Mouse (Mus musculus) lung, postnatal 36 days (tissue): Measurements from ENCODE around the gene B9d2.
"Not testable (repeated sequence)": the region's sequence is repeated elsewhere in the genome, so short reads cannot be mapped to it uniquely, and the experiment has no call there.

ENCODE experiments used
- DNase-seq: peaks from one replicate; pipeline ENCODE4 v3.0.0; 2022; ENCODE audit warnings: mixed read lengths

The B9d2 gene

DNA sequence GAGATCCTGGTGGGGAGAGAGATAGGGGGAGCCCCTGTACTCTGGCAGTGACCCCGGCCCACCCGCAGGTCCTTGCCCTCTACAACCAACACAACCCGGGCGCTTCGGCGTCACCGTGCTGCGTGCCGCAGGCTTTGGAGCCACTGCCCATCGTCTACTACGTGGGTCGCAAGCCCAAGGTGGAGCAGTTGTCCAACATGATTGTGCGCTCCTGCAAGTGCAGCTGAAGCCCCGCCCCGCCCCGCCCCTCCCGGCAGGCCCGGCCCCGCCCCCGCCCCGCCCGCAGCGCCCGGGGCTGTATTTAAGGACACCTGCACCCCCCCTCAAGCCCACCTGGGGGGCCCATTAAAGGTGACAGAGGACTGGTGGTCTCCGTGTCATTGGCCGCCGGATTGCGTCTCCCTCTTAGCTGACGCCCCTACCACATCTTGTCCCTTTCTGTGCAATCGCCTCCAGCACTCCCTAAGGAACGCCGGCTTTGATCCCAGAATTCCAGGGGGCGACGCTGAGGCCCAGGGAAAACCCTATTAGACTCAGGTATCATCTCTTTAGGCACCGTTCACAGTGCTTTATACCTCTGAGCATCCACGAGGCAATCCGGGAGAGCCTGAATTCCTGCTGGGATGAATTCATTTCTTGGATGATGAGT lies 24.3 kb downstream of the B9d2 start:
- DNase-seq, result no peak

DNA sequence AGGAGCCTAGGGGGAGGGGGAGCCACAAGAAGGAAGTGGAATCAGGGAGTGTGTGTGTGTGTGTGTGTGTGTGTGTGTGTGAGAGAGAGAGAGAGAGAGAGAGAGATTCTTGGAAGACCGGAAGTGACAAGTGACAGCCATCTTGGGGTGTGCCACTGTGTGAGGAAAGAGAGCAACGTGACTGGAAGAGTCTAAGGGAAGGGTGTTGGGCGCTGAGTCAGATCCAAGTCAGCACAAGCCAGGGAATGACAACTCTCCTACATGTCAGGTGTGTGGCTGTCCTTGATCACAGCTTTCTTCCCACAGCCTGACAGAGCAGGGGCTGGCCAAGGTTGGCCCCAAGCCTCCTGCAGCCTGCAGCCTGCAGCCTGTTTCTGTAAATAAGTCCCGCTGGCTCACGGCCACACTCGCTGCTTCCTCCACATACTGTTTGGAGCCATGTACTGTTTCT lies 25.2 kb downstream of the B9d2 start:
- peak; percentile 81 for DNase-seq

DNA sequence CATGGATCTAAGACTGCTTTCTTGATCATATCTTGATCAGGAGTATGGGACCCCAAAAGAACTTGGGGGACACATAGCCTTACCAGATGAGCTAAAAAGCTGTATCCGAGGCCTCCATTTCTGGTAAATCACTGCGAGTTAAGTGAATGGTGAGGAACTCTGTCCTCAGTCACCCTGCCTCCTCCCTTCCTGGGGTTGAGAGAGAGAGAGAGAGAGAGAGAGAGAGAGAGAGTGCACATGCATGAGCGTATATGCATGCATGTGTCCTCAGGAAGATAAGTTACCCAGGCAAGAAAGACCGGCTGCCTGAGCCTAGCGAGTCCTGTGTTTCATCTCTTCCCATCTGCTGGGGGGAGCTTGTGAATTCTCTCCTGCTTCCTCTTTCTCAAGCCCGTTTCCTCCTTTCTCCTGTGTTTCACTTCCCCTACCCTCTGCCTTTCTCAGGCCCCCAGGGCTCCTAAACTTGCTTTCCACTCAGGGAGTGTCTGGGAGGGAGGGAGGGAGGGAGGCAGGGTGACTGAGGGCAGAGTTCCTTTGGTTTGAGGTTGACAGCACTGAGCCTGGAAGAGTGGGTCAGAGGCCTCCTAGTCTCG lies 26.1 kb downstream of the B9d2 start:
- DNase-seq, result peak; percentile 54

DNA sequence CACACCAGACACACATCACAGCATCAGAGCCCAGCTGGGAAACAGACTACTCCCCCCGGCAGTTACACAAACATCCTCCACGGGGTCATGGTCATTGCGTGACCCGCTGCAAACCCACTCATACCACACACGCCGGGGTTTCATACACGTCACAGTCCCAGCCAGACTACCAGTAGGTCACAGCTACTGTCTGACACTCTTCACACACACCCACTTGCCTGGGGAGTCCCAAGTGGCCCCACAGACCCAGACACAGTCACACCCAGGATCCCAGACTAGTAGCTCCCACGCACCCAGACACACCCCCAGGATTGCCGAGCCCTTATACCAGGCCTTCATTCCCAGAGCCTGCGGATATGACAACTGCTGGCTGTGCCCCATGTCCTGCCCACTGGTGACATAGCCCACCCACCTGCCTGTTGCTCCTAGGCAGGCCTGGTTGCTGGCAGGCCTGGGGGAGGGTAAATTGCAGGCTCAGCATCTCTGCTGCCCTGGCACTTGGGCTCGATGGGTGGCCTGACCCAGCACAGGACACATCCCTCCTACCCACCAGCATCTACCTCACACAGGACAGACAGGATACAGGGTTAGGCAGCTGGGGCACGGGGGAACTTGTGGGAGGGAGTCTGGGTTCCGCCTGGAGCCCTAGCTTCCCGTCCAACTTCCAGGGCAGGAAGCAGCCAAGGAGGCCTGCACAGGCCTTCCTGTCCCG lies 27.2 kb downstream of the B9d2 start:
- peak; percentile 75 for DNase-seq

DNA sequence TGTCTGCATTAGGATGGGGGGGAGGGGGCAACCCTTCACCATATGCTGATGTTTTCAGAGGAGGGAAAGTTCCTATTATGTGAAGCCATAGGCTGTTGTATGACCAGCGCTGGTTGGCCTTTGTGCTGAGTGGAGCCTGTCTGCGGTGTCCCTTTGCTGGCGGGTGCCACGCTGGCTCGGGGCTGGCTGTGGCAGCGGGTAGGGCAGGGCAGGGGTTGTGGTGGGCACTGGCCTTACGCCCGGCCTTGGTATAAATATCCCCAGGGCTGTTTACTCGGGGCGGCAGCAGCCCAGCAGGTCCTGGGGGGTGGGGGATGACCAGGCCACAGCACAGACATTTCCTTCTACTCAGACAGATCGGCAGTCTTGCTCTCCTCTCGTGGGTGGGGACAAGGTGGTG lies 29.4 kb downstream of the B9d2 start:
- peak; percentile 61 for DNase-seq

DNA sequence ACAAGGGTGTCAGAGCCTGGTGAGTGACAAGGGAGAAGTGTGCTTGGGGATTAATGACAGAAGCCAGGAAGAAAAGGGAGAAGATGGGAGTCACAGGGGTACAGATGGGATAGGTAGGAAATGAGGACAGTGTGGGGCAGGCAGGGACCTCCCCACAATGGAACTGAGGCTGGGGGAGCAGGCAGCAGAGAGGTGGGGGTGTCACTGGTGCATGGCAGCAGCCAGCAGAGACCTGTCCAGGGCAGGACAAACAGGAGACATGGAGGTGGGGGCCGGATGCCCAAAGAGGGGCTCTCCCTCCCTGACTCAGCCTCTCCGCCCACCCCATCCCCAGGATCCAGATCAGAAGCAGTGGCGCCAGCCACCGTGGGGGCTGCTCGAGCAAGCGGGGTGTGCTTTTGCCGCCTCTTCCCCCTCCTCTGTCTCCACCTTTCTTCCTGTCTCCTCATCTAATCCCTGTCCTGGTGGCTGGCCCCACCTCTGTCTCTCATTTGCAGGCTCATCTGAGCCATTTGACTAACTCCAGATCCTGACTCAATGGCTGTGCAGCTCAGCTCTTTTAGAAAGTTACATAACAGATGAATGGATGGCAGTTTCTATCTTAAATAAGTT lies 30.0 kb downstream of the B9d2 start:
- no peak for DNase-seq

DNA sequence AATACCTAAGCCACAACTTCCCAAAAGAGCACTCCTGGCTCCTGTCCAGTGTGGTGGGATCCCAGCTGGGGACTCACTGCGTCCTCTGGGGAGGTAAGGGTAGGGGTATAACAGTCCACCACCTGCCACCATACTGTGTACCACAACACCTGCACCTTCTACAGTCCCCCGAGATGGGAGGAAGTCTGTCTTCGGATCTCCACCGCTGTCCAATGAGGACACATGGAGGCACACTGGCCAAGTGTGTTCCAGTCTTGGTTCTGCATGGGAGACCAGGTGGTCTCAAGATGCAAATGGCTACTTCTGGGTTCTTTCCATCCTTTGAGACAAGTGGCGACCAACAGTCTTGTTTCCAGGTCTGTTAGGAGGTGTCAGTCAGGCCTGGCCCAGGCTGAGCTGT lies 30.6 kb downstream of the B9d2 start:
- no peak for DNase-seq

DNA sequence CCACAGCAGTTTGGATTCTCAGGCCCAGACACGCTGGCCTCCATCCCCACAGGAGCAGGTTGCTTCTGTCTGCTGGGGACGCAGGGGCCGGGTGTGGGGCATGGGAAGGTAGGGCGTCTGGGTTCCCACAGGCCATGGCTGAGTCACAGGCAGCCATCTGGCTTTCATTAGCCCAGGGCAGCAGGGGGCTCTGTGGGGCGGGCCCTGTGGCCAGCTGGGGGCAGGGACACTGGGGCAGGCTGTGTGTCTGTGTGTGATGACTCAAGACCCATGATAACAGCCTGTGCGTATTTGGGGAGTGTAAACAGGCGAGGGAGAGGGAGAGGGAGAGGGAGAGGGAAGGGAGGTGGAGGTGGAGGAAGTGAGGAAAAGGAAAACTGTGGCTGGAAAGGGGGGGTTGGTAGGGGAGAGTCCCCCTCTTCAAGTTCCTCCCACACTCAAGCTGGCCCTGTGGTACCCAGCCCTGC lies 31.2 kb downstream of the B9d2 start:
- DNase-seq, result no peak

DNA sequence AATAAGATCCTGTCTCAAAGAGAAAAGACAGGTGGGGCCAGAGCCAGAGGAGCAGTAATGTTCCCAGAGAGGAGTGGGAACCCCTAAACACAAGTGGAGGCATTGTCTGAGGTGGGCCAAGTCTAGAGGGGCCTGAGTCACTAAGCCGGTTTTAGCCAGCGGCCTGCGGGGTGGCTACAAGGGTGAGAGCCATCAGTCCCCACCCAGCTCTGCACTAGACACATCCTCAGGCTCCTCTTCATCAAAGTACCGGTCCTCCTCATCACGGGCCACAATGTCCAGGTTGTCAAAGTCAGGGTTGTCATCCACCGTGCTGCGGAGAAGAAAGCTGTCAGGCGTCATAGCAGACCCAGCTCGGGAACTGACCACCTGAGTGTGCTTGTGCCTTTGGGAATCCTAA lies 32.2 kb downstream of the B9d2 start:
- no peak for DNase-seq

DNA sequence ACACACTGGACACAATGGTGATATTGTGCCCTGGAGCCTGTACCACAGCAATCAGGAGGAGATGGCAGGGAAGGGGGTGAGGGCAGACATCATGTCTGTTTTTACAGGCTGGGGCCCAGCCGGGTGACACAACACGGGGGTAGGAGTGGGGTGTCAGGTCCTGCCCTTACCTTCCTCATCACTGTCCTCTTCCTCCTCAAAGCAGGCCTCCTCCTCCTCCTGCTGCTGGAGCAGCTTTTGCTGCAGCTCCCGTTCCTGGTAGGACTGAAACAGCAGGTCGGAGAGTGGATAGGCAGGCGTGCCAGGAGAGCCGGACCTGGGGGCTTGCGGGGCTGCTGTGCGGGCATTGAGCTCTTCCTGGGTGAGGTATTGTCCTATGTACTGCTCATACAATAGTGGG lies 34.0 kb downstream of the B9d2 start:
- DNase-seq, result no peak

DNA sequence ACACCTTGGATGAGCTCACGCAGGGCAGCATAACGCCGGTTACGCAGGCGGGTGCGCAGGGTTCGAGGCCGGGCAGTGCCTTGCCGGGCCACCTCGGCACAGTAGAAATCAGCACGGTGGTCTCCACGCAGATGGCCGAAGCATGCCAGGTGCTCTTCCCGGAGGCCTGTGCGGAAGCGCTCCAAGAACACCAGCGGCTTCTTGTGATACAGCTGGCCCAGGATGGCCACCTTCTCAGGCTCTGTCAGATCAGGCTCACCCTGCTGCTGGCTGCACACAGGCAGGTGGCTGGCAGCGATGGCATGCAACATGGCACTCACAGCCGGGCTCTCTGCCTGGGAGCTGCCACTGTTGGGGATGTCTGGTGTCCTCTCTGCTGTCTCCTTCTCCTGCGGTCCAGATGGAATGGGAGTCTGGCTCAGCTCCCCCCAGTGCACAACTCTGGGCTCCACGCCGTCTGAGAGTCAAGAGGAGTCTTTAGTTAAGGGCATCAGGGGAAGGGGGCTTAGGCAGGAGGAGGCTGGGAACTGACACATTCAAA lies 35.2 kb downstream of the B9d2 start:
- DNase-seq, result no peak

DNA sequence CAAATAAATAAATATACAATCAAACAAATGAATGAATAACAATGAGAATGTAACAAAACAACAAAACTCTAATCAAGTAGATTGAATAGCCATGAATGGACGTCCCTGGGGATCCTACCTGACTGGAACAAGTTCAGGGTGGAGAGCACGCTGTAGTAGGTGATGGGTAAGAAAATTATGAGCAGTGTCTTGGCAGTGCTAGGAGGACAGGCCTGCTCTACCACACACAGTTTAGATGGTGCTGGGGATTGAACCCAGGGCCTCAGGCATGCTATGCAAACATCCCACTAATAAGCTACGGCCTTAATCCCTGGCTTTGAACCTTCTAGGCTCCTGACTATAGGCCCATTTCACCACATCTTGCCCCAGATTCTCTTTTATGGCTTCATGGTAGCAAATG lies 36.9 kb downstream of the B9d2 start:
- DNase-seq, result no peak

DNA sequence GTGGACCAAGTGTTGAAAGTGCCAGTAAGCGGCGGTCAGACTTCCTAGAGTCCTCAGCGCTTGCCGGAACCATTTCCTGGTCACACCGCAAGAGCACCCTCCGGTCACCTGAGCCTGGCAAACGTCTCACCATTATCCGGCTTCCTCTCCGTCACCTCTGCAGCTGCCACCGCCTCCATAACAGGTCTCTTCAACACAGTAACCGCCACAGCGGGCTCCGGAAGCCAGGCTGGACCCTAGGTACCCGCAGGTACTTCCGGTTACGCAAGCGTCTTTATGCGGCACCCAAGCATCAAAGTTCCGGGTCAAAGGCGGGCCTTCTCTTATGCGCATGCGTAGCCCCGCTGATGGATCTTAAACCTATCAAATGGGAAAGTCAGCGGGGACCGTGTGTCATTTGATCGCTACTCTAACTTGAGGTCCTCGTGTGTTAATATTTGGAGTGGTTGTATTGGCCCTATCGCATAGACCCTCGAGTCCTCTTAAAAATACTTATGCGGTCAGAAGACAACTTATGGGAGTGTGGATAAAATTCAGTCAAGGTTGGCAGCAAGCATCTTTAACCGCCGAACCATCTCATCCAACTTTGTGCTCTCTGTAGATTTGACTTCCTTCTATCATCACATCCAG lies 38.3 kb downstream of the B9d2 start, which contains the start of gene Ccdc97:
Ccdc97 (minus strand) TSS at position 301 of the 630 bp plus-strand sequence.
- DNase-seq, result peak; percentile 97

DNA sequence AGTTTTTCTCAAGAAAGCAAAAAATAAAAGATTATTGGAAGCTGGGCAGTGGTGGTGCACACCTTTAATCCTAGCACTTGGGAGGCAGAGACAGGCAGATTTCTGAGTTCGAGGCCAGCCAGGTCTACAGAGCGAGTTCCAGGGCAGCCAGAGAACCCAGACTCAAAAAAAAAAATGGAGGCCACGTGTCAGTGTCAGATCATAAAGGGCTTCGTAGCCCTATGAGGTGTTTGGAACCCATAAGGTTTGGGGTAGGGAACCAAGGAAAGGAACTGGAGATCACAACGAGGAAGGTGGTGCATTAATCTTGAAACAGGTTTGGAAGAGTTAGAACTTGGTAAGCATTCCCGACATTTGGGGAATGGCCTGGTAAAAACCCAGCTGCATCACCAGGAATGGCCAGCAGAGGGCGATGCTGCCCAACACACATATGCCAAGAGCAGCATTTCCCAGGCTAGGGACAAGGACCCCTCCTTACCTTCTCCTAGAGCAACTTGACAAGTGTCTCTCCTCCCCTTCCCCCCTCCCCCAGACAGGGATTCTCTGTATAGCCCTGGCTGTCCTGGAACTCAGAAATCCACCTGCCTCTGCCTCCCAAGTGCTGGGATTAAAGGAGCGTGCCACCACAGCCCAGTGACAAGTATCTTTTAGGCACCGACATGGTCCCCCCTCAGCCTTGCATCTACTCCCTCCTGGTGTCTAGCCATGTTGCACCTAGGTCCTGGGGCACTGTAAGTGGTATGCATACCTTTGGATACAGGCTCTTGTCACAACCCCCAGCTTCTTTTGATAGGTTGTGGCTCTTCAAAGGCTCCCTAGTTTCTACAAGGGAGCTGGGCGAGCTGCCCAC lies 39.4 kb downstream of the B9d2 start:
- peak; percentile 89 for DNase-seq

DNA sequence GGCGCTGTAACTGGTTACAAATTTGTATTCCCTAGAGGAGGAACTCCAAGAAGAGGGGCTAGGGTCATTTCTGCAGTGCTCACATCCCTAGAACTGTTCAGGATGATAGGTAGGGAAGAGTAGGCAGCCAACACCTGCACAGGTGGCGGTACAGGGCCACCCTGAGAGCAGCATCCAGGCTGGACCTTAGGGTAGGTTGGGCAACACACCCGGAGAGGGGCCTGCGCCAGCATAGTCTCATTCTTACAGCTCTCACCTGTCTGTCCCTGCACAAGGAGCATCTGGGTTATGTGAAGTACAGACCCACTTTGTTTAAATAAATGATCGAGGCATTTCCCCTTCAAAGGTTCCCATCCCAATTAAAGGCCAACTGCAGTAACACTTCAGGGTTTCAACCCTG lies 40.2 kb downstream of the B9d2 start:
- no peak for DNase-seq

DNA sequence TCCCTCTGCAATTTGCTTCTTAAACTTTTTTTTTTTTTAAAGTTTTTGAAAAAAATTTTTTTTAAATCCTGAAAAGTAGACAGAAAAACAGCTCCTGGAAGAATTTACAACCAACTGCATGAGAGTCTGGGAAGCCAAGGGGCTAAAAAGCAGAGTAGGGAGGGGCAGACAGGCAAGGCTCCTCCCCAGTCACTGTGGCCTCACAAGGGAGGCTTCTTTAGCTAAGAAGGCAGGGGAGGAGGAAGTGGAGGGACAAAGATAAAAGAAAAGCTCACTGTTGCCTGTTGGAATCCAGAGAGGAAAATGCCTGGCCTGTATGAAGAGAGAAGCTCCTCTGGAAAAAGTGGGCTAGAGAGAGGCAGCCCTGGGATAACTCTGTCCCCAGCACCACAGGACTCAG lies 41.2 kb downstream of the B9d2 start:
- not testable (repeated sequence) for DNase-seq

DNA sequence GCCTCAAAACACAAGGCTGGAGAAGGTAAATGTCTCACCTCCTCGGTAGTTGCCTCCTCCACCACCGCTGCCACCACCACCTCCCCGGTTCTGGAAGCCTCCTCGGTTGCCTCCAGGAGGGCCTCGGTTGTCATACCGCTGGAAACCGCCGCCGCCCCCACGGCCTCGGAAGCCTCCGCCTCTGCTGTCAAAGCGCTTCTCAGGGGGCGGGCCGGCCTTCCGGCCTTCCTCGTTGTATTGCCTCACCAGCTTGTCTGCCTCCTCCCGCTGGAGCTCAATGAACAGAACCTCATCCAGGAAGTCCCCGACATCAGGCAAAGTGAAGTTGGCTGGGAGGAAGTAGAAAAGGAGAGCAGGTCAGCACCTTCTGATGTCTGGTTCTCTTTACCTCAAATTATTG lies 45.3 kb downstream of the B9d2 start:
- no peak for DNase-seq

DNA sequence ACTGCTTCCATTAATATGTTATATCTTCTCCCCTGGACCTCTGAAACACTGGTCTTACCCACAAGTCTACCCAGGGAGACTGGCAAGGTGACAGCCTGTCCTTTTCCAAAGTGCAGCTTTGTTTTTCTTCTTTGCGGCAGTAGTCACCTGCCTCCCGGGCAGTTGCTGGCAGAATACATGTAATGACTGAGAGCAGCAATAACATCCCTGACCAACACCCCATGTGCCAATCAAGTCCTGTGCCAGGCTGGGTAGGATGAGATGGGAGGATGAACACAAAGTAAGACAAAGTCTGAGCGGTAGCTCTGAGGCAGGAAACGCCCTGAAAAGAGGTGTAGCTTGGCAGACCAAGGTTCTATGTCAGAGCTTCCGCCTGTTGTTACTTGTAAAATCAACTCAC lies 47.2 kb downstream of the B9d2 start:
- no peak for DNase-seq

DNA sequence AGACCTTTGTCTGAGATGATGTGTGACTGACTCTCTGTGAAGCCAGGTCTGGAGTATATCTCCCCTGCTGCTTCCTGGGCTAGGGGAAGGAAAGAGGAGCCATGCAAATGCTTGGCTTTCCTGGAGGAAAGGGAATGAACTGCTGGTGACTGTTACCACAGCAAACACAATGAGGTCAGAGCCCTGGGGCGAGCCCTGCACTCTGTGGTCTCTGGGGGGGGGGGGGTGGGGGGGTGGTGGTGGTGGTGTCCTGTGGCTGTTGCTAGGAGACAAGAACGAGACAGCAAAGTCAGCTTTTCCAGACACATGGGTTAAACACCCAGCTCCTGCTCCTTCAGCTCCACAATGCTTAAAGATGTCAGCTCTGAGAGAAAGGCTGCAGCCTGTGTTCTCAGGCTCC lies 48.8 kb downstream of the B9d2 start:
- DNase-seq, result no peak

DNA sequence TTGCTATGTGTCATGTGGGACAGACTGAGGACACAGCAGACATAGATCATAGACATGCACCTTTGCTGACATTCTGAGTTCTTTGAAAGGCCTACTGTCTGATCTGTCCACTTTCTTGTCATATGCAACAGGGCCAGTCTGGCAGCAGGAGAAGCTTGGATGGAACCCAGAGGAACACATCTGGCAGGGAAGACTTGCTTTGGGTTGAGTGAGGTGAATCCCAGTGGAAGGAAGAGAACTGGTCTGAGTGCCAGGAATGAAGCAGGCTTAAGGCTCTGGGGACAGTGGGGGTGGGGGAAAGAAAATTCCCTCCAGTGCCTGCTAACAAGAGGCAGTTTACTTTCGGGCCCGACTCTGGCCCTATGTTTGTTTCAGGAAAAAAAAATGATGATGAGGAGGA lies 49.3 kb downstream of the B9d2 start:
- no peak for DNase-seq

DNA sequence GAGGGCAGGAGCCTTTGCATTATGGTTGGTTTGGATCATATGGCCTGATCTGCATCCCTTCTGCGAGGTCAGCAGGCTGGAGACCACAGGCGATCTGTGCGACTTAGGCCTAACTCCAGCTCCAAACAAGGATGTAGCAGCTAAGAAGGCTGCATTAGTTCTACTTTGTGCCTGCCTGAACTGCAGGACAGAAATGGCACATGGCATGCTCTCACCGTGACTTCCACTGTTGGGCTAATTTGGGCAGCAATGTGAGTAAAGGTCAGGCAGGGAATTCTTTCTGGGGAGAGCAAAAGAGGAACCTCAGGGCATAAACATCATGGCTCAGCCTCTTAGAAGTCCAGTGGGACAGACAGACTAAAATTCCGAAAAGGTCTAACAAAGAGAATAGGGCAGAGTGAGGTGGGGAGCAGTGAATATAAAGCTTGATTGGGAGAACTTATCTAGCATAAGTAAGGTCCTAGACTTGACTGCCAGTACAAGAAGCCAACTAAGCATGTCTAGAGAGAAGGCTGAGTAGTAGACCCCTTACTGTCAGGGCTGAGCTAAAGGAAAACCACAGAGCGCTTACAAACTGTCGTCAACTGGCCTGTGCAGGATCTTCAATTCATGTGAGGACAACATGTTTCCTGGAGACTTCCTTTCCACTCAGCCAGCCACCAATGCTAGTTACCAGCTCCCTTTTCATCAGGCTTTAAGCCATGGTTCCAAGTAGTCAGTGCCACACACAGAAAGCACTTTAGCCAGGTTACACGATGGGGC lies 50.9 kb downstream of the B9d2 start:
- DNase-seq, result no peak
